Mouse (Mus musculus) liver, postnatal 0 days (tissue): ENCODE results near the gene Wipf1.

Source experiments
- CTCF ChIP-seq: sonication (generic); IDR thresholded peaks from 2 replicates; pipeline ENCODE4 v1.5.1; 2016; ENCODE audit warnings: antibody characterized with exemption, low read depth
- EP300 ChIP-seq: IDR thresholded peaks from 2 replicates; pipeline ENCODE4 v1.6.1; 2016; ENCODE audit warnings: antibody characterized with exemption, low read depth, mild to moderate bottlenecking

- TF ChIP-seq CTCF = no peak
- TF ChIP-seq EP300 = no peak
Measured at GRCm38 (mm10) chr2:73518966-73519365, 10.6 kb downstream of the Wipf1 start.
